Mouse (Mus musculus) embryo, embryonic 10 days (tissue): ENCODE results near the gene Gcn1l1.
A peak's percentile ranks its signal among the peaks of the same experiment; 100 is the strongest.
"Not testable (repeated sequence)": the region's sequence is repeated elsewhere in the genome, so short reads cannot be mapped to it uniquely, and the experiment has no call there.

Source experiments
- DNase-seq: peaks from one replicate; pipeline ENCODE4 v3.0.0-alpha.2; 2015; ENCODE audit warnings: low spot score

Gcn1l1 gene

DNA sequence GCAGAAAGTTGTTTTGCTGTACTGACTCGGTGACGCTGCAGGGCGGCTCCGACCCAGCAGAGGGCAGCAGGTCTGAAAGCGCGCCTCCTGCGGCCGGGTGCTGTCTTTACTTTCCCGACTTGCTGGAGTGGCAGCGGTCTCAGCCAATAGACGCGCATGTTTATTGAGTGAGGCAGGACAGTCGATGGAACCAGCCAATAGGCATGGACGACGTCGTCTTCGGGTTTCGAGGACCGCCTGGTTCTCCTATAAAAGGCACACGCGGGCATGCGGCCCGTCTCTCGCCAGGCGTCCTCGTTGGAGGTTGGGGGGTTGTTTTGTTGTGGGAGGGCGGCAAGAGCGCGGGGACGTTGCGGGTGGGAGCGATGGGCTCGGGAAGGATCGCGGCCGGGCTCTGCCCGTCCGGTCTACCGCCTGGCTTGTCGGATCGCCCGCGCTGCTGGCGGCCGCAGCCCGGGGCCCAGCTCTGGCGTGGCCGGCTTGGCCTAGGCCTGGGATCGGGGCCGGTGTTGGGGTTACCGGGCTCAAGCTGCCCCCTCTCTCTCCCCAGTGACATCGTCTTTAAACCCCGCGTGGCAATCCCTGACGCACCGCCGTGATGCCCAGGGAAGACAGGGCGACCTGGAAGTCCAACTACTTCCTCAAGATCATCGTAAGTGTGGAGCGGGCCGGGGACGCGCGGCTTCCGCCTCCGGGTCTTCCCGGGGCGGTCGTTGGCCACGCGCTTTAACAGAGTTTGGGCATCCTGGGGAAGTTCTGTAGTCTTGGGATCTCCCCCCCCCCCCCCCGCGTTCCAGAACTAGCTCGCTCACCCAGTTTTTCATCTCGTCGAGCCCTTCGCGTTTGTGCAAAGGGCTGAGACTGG is 5.6 kb upstream of the Gcn1l1 start, which contains the start of gene Rplp0:
Gene Rplp0 (plus strand): TSS at position 231 of the 865 bp plus-strand sequence.
- peak; percentile 99 for DNase-seq

GRCm38 (mm10) chr5:115560336-115560905 is 4.6 kb upstream of the Gcn1l1 start:
- no peak for DNase-seq

GRCm38 (mm10) chr5:115563771-115564585 is 1.1 kb upstream of the Gcn1l1 start:
- DNase-seq: peak; percentile 20

- DNase-seq: peak; percentile 29
Measured at GRCm38 (mm10) chr5:115565403-115565802, 349 bp downstream of the Gcn1l1 start.

- peak; percentile 22 for DNase-seq
Measured at GRCm38 (mm10) chr5:115568681-115569080, 3.6 kb downstream of the Gcn1l1 start.

- no peak for DNase-seq
Measured at GRCm38 (mm10) chr5:115569308-115569707, 4.3 kb downstream of the Gcn1l1 start.

DNA sequence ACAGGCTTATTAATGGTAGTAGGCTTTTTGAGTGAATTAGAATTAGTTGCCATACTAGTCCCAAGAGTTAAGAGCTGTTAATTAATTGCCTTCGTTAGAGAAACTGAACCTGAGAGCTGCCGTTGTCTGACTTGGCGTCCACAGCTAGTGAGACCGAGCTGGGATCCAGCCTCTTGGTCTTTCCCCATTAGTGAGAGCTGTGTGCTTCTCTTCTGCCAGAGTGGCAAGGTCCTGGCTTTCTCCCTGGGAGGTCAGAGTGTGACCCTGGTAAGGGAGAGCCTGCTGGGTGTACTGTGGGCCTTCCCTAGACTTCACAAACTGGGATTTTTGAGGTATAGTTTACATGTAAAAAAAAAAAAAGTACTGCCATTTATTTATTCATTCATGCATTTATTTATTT is 4.7 kb downstream of the Gcn1l1 start:
- no peak for DNase-seq

- no peak for DNase-seq
Measured at GRCm38 (mm10) chr5:115571086-115571485, 6.0 kb downstream of the Gcn1l1 start.

DNA sequence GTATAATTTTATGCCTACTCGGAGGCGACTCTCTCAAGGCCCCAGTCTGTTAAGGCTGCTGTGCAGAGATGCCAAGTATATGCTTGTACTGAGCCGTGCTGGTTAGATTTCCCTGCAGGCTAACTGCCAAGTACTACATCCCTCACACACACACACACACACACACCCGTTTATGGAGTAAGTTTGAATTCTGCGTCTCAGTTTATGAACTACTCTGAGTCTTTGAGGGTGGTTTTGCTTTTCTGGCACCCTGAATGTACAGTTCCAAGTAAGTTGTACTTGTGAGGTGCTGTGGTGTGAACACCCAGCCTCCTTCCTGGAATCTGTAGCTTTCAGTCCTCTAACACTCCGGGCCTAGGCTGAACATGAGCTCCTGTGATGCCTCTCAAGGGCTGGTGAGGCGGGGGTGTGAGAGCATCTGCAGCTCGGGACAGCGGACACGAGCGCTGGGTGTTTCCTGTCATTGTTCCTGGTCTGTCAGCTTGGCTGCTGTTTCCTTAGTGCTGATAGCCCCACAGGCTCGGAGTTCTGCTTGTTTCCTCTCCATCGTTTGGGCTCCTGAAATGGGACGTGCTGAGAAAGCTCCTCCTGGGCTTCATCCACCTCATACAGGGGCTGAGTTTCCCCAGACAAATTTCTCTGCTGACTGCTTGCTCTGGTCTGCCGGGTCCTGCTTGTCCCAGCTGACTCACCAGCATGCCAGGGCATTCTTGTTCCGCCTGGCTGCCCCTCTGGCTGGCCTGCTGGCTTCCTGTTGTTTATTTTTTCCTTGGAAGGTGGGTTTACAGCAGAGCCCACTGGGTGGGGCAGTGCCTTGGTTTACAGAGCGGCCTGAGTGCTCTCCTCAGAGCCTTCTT is 7.9 kb downstream of the Gcn1l1 start:
- DNase-seq: peak; percentile 42

DNA sequence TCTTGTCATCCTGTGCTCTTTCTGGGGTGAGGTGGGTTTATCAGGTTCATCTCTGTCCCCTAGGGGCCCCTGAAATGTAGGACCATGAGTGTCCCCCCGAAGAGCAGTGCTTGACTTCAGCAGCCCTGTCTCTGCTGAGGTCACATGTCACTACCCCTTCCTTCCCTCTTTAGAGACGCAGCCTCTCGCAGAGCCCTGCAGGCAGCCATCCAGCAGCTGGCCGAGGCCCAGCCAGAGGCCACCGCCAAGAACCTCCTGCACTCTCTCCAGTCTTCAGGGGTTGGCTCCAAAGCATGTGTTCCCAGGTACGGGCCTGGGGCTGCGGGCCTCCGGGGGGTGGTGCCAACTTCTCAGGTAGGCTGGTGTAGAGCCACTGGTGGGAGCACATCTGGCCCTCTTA is 9.9 kb downstream of the Gcn1l1 start:
- DNase-seq: no peak

GRCm38 (mm10) chr5:115577686-115578085 is 12.6 kb downstream of the Gcn1l1 start:
- DNase-seq: not testable (repeated sequence)

- DNase-seq: no peak
Measured at GRCm38 (mm10) chr5:115578922-115579321, 13.9 kb downstream of the Gcn1l1 start.

- DNase-seq: no peak
Measured at GRCm38 (mm10) chr5:115579363-115579762, 14.3 kb downstream of the Gcn1l1 start.

- no peak for DNase-seq
Measured at GRCm38 (mm10) chr5:115580229-115581001, 15.4 kb downstream of the Gcn1l1 start.

- DNase-seq: no peak
Measured at GRCm38 (mm10) chr5:115581662-115582061, 16.6 kb downstream of the Gcn1l1 start.

DNA sequence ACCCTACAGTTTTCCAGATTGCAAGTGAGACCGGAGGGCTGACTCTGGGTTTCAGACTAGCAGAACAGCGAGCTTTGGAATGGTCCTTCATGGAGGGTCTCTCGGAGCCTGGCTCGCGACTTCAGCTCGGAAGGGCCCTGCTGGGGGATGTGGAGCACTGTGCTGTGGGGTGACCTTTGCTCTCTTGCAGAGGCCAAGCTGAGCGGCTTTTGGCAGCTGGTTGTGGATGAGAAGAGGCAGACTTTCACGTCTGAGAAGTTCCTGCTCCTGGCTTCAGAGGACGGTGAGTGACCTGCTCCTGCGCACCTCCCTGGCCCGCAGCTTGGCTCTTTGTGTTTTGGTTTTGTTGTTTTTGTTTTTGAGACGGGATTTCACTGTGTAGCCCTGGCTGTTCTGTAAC is 20.6 kb downstream of the Gcn1l1 start:
- no peak for DNase-seq

GRCm38 (mm10) chr5:115586166-115586565 is 21.1 kb downstream of the Gcn1l1 start:
- DNase-seq: no peak

DNA sequence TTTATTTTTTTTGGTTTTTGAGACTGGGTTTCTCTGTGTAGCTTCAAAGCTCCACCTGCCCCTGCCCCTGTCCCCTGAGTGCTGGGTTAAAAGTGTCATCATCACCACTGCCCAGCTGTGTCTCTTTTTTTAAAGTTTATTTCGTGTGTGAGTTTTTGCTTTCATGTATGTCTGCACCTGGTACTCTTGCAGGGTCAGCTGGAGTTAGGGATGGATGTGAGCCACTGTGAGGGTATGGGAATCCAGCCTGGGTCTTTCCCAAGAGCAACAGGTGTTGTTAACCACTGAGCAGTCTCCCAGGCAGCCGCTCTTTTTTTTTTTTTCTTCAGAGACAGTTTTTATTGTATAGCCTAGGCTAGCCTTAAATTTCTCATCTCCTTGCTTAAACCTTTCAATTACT is 21.7 kb downstream of the Gcn1l1 start:
- DNase-seq: no peak

DNA sequence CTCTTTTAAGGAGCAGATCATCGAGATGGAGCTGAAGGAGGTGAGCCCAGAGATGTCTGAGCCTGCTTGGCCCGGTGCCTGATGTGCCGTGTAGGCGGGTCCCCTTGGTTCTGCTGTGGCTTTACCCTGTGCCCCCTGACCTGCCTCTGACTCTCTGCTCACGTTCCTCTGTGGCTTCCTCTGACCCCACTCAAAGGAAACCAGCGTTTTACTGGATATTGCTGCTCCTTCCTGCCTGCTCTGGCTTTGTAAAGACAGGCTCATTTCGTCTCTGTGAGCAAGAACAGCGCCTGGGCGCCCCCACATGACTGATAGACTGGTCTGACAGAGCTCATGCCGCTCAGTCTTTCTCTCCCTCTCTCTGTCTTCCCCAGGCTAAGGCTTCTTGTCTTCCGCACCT is 26.0 kb downstream of the Gcn1l1 start:
- DNase-seq: no peak

- DNase-seq: no peak
Measured at GRCm38 (mm10) chr5:115591506-115591905, 26.5 kb downstream of the Gcn1l1 start.

DNA sequence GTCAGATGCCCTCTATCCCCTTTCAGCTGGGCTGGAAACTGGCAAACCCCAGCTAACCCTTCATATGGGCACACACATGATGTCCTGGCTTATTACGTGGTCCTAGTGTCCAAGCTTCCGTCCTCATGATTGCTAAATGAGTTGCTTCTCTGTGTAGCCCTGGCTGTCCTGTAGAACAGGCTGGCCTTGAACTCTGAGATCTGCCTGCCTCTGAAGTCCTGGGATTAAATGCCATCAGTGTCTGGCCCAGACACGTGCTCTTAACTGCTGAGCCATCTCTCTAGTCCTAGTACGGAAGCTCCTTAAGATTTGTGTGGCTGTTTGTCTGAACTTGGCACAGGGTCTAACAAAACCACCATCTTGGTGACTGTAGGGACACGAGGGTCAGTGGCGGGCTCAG is 38.5 kb downstream of the Gcn1l1 start:
- DNase-seq: no peak
